Mouse (Mus musculus) layer of hippocampus, adult 2 months (tissue): Measurements from ENCODE around the gene Slc7a6. TPM values are rescaled to one million over a fixed set of nuclear protein-coding genes. Genes with fewer than 3 reads are reported as not detected.
A peak's percentile ranks its signal among the peaks of the same experiment; 100 is the strongest.

Source experiments
- DNase-seq, 2 experiments: peaks; one replicate each; pipeline ENCODE4 v3.0.0; 2022; ENCODE audit warnings: low spot score in 2 of 2
- H3K27ac ChIP-seq: fragments of 200-600 bp; 2 replicates; pipeline ENCODE4 v1.8.1; 2022
- H3K4me3 ChIP-seq: fragments of 200-600 bp; 2 replicates; pipeline ENCODE4 v1.8.1; 2022; ENCODE audit warnings: mild to moderate bottlenecking
- CTCF ChIP-seq: fragments of 200-600 bp; conservative IDR thresholded peaks from 2 replicates; pipeline ENCODE4 v1.8.1; 2022; ENCODE audit warnings: antibody characterized with exemption, mild to moderate bottlenecking, moderate library complexity
- total RNA-seq, 2 experiments: library from RNA; stranded (reverse); gene quantifications; 2 replicates each; pipeline ENCODE4 v1.2.3; 2021

Gene Slc7a6
- total RNA-seq, 2 experiments from 2014 or later: 24.6 to 26.7 TPM

- Histone ChIP-seq H3K27ac (peak overlapping the region; percentile 97), H3K4me3 (peak overlapping the region; percentile 99)
- DNase-seq: peak in 1 of 2 experiments; percentile 47
- TF ChIP-seq CTCF: no peak
These were observed 41.5 kb downstream of the Slc7a6 start for GRCm38 (mm10) chr8:106210035-106210731.

GRCm38 (mm10) chr8:106210821-106211345, 42.2 kb downstream of the Slc7a6 start, which contains the start of the genes Slc7a6os and Prmt7:
Slc7a6os (minus strand) TSS chr8:106210935.
Prmt7 (plus strand) TSS chr8:106210936.
- Histone ChIP-seq H3K27ac (peak within 1 kb of the TSS; percentile 97), H3K4me3 (peak within 1 kb of the TSS; percentile 99)
- TF ChIP-seq CTCF: no peak; the same call in 1 of the 2 replicates
- peak; percentile 96 for DNase-seq

DNA sequence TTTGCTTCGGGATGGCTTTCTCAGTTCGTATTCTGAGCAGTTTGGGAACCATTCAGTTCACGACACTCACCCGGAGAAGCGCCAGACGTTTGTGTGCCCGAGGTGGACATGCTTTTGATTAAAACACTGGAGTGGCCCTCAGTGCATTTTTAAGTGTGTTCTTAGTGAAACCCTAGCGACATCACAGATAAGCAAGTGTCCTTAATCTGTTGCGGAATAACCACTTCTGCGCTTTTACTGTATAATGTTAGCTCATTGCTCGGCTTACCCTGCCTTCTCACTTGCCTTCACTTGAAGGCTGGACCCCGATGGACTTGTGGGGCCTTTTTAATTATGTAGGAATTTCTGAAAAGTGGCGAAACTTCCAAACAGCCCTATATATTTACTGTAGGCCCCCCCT, 42.8 kb downstream of the Slc7a6 start:
- peak overlapping the region; percentile 97 for H3K27ac ChIP-seq
- no peak for DNase-seq
- peak overlapping the region; percentile 99 for H3K4me3 ChIP-seq
- TF ChIP-seq CTCF: no peak

GRCm38 (mm10) chr8:106213959-106214358, 45.3 kb downstream of the Slc7a6 start:
- no peak for DNase-seq
- TF ChIP-seq CTCF: no peak
- H3K27ac ChIP-seq: no peak overlapping the region

GRCm38 (mm10) chr8:106219620-106220019, 51.0 kb downstream of the Slc7a6 start:
- Histone ChIP-seq H3K4me3 (no peak overlapping the region), H3K27ac (no peak overlapping the region)
- TF ChIP-seq CTCF: peak; percentile 47
- DNase-seq: no peak

More at GRCm38 (mm10) chr8:106213959-106214358, 45.3 kb downstream of the Slc7a6 start:
- no peak overlapping the region for H3K4me3 ChIP-seq

DNA sequence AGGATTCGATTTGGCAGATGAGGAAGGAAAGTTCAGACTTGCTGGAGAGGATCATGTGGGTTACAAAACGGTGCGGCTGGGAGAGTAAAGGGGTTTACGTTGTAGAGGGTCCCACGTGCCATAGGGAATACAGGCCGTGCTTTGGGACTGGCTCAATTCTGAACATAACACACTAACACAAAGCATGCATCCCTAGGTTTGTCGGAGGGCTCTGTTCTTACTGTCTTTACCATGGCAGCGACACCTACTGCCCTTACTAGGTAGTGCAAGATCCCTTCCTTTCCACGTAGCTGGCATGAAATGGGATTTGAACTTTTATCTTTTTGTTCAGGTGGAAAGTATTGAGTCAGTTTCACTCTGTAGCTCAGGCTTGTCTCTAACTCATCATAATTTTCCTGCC, 57.9 kb downstream of the Slc7a6 start:
- no peak overlapping the region for H3K4me3 ChIP-seq
- H3K27ac ChIP-seq: no peak overlapping the region
- DNase-seq: peak in 1 of 2 experiments; percentile 62
- peak; percentile 95 for TF ChIP-seq CTCF

- no peak overlapping the region for H3K4me3 ChIP-seq
- H3K27ac ChIP-seq: no peak overlapping the region
- no peak for TF ChIP-seq CTCF
- DNase-seq: no peak
These were observed 62.9 kb downstream of the Slc7a6 start for GRCm38 (mm10) chr8:106231536-106231935.

DNA sequence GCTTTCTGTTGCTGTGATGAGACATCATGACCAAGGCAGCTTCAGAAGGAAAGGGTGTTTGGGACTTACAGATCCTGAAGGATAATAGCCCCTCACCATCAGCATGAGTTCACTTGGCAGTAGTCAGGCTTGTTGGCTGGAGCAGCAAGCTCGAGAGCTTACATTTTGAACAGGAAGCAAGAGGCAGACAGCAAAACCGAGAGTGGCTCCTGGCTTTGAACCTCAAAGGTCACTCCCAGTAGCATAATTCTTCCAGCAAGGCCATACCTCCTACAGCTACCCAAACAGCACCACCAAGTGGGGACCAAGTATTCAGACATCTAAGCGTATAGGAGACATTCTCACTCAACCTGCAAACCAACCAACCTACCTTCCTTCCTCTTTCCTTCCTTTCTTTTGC, 64.1 kb downstream of the Slc7a6 start:
- no peak overlapping the region for H3K4me3 ChIP-seq
- DNase-seq: no peak
- H3K27ac ChIP-seq: no peak overlapping the region
- TF ChIP-seq CTCF: peak; percentile 22

GRCm38 (mm10) chr8:106234567-106235261, 66.1 kb downstream of the Slc7a6 start:
- H3K27ac ChIP-seq: no peak overlapping the region
- DNase-seq: no peak
- no peak for TF ChIP-seq CTCF
- no peak overlapping the region for H3K4me3 ChIP-seq

GRCm38 (mm10) chr8:106237106-106237505, 68.4 kb downstream of the Slc7a6 start:
- DNase-seq: no peak

More at GRCm38 (mm10) chr8:106237106-106237505, 68.4 kb downstream of the Slc7a6 start:
- Histone ChIP-seq H3K27ac (no peak overlapping the region), H3K4me3 (no peak overlapping the region)
- no peak for TF ChIP-seq CTCF

Other genes with a start within 250 kb of the Slc7a6 start
- gene Ctrl, start 235.0 kb upstream of the Slc7a6 start, total RNA-seq: 1 to 10 TPM; 1.4 to 1.5 TPM
- gene Psmb10, start 230.4 kb upstream of the Slc7a6 start, total RNA-seq: 10 to 100 TPM; 53.0 to 61.6 TPM
- gene Lcat, start 225.5 kb upstream of the Slc7a6 start, total RNA-seq: 10 to 100 TPM; 37.6 to 40.6 TPM
- 10 to 100 TPM; 19.4 to 26.6 TPM for gene Slc12a4, start 202.8 kb upstream of the Slc7a6 start, total RNA-seq
- gene Dpep3, start 189.4 kb upstream of the Slc7a6 start, total RNA-seq: not detected
- 10 to 100 TPM; 21.0 TPM for gene Dus2, start 177.5 kb upstream of the Slc7a6 start, total RNA-seq
- not detected for gene Dpep2nb, start 162.9 kb upstream of the Slc7a6 start, total RNA-seq
- 10 to 100 TPM; 12.4 to 14.0 TPM for gene Ddx28, start 157.0 kb upstream of the Slc7a6 start, total RNA-seq
- gene Nfatc3, start 110.0 kb upstream of the Slc7a6 start, total RNA-seq: 10 to 100 TPM; 12.4 to 12.7 TPM
- under 1 TPM; 0.39 to 0.67 TPM for gene Esrp2, start 31.9 kb upstream of the Slc7a6 start, total RNA-seq
- gene Pla2g15, start 18.5 kb upstream of the Slc7a6 start, total RNA-seq: 10 to 100 TPM; 21.7 to 21.8 TPM
- 10 to 100 TPM; 25.8 to 30.4 TPM for gene Slc7a6os, start 42.1 kb downstream of the Slc7a6 start, total RNA-seq
- 10 to 100 TPM; 34.2 to 38.2 TPM for gene Prmt7, start 42.1 kb downstream of the Slc7a6 start, total RNA-seq
- gene Smpd3, start 169.1 kb downstream of the Slc7a6 start, total RNA-seq: 10 to 100 TPM; 74.2 to 75.8 TPM
- 10 to 100 TPM; 10.6 to 12.9 TPM for gene Zfp90, start 246.5 kb downstream of the Slc7a6 start, total RNA-seq